Mouse (Mus musculus): Measurements from ENCODE around the gene Arf5.

- TF ChIP-seq CTCF (IDR thresholded peaks at IDR 0.05) = no peak
- no peak for TF ChIP-seq EP300 (IDR thresholded peaks at IDR 0.05; ENCODE audit: insufficient read depth, low read depth, low read length)
- no peak for TF ChIP-seq POLR2A (IDR thresholded peaks at IDR 0.05; ENCODE audit: insufficient read depth, low read depth, low read length)
Observed at GRCm38 (mm10) chr6:28420361-28420760, 3.0 kb upstream of the Arf5 start.
